Mouse (Mus musculus): ENCODE data around the gene Hist1h2bb.

DNA sequence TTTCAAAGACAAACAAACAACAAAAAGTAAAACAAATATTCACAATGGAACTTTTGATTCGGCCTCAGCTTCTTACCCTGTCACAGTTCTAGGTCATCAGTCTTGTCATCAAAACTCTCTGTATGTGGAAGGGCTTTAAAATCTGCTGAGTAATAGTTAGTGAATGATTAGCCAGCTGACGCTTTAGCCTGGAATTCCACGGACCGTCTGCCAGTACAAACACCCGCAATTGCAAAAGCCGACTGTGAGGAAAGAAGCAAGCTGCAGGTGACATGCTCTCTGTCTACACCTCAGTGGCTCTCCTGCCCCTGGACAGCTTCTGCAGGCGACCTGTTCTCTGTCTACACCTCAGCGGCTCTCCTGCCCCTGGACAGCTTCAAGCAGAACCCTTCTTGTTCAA lies 16.1 kb upstream of the Hist1h2bb start:
- TF ChIP-seq E2F4 (IDR thresholded peaks at IDR 0.05; ENCODE audit: insufficient replicate concordance, low read depth, low read length) (no peak), CTCF (conservative IDR thresholded peaks at IDR 0.05 in 1 of 2, IDR thresholded peaks at IDR 0.05 in 1 of 2; ENCODE audit: low read depth in 2 of 2, low read length in 2 of 2) (no peak), USF1 (IDR thresholded peaks at IDR 0.05; ENCODE audit: low read depth, low read length) (no peak), POLR2A (IDR thresholded peaks at IDR 0.05; ENCODE audit: low read depth, low read length) (no peak), MXI1 (IDR thresholded peaks at IDR 0.05; ENCODE audit: low read depth, low read length) (no peak)
